Mouse (Mus musculus) megakaryocyte, embryonic 14.5 days (primary cell): Measurements from ENCODE around the gene Mms22l. TPM values are rescaled to one million over a fixed set of nuclear protein-coding genes. Genes with fewer than 3 reads are reported as not detected.

Source experiments
- H3K27me3 ChIP-seq: replicated peaks from 2 replicates; pipeline ENCODE3; 2012; ENCODE audit warnings: inconsistent platforms
- H3K36me3 ChIP-seq: replicated peaks from 2 replicates; pipeline ENCODE3; 2012; ENCODE audit warnings: low read length, inconsistent platforms, mixed read lengths
- H3K4me1 ChIP-seq: 2 replicates; pipeline ENCODE4 v1.6.1; 2012; ENCODE audit warnings: inconsistent platforms
- H3K4me3 ChIP-seq: replicated peaks from 2 replicates; pipeline ENCODE3; 2012; ENCODE audit warnings: moderate library complexity, mild to moderate bottlenecking, inconsistent platforms
- H3K9me3 ChIP-seq: 2 replicates; pipeline ENCODE4 v1.6.1; 2012; ENCODE audit warnings: inconsistent platforms
- FLI1 ChIP-seq: IDR thresholded peaks from 2 replicates; pipeline ENCODE4 v1.6.1; 2012; ENCODE audit warnings: low read length, inconsistent platforms, mixed read lengths
- GATA1 ChIP-seq: IDR thresholded peaks from 3 replicates; pipeline ENCODE4 v1.6.1; 2012; ENCODE audit warnings: mixed read lengths, low read length, inconsistent platforms, borderline replicate concordance
- polyA plus RNA-seq: library from polyadenylated mRNA; stranded (reverse); fragments of >175 nt; gene quantifications from 2 replicates; pipeline ENCODE4 v1.2.3, GENCODE M21; 2012; ENCODE audit warnings: low replicate concordance; ENCODE audit not compliant: insufficient read depth

The Mms22l gene
- polyA plus RNA-seq, 1 experiment, result 36.4 TPM

GRCm38 (mm10) chr4:24568989-24569556, 72.8 kb downstream of the Mms22l start:
- peaks cover 18% of the 10 kb centered on the region for H3K36me3 ChIP-seq
- H3K27me3 ChIP-seq, result no peaks in the 10 kb centered on the region
- H3K9me3 ChIP-seq, result no peaks in the 10 kb centered on the region
- TF ChIP-seq FLI1 (no peak), GATA1 (no peak)
- H3K4me1 ChIP-seq, result peaks cover 10% of the 10 kb centered on the region
- H3K4me3 ChIP-seq, result no peak overlapping the region

DNA sequence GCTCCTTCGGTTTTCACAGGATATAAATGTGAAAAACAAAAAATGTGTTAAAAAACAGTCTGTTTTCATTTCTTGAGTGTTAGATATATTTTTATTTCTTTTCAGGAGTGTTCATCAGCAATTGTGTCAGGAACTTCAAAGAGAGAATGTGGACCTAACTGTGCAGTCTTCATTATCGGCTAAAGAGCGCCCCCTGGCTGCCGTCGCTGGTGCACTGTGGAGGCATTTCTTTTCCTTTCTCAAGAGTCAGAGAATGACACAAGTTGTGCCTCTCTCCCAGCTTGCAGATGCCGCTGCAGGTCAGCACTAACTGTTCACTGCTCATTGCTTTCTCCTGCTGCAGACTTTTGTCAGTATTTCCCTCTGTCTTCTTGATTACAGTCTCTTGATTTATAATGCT, 78.0 kb downstream of the Mms22l start:
- peaks cover 34% of the 10 kb centered on the region for H3K36me3 ChIP-seq
- no peak for TF ChIP-seq GATA1
- no peak for TF ChIP-seq FLI1
- H3K4me3 ChIP-seq, result no peak overlapping the region
- no peaks in the 10 kb centered on the region for H3K9me3 ChIP-seq
- peaks cover 3% of the 10 kb centered on the region for H3K4me1 ChIP-seq
- no peaks in the 10 kb centered on the region for H3K27me3 ChIP-seq

DNA sequence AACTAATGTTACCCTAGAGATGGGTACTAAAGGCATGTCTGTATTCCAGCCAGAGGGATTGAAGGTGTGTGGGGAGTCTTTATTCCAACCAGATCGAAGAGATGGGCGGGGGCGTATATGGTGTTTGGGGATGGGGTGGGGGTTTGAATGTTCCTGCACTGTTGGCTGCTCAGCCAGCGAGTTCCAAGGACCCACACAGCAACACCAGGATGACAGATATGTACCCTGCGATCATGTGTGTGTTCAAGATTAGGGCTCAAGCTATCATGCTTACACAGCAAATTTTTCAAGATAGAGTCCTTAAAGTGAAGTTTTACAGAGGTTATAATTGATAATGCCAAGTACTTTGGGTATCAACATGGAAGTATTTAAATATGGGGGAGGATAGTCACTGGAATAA, 81.3 kb downstream of the Mms22l start:
- H3K36me3 ChIP-seq, result peaks cover 54% of the 10 kb centered on the region
- 0 out of 2 replicates have a peak, but pooled peaks cover 3% of the 10 kb centered on the region for H3K4me1 ChIP-seq
- no peaks in the 10 kb centered on the region for H3K27me3 ChIP-seq
- TF ChIP-seq FLI1 (no peak), GATA1 (no peak)
- no peak overlapping the region for H3K4me3 ChIP-seq
- no peaks in the 10 kb centered on the region for H3K9me3 ChIP-seq

- no peaks in the 10 kb centered on the region for H3K27me3 ChIP-seq
- peaks cover 73% of the 10 kb centered on the region for H3K36me3 ChIP-seq
- H3K4me1 ChIP-seq, result 0 out of 2 replicates have a peak, but pooled peaks cover 3% of the 10 kb centered on the region
- no peaks in the 10 kb centered on the region for H3K9me3 ChIP-seq
- H3K4me3 ChIP-seq, result no peak overlapping the region
- TF ChIP-seq FLI1, result no peak
- no peak for TF ChIP-seq GATA1
Measured at GRCm38 (mm10) chr4:24582295-24582694, 86.0 kb downstream of the Mms22l start.

- no peak overlapping the region for H3K4me3 ChIP-seq
- H3K4me1 ChIP-seq, result no peaks in the 10 kb centered on the region
- H3K9me3 ChIP-seq, result no peaks in the 10 kb centered on the region
- H3K27me3 ChIP-seq, result no peaks in the 10 kb centered on the region
- TF ChIP-seq GATA1 (no peak), FLI1 (no peak)
- peaks cover 74% of the 10 kb centered on the region for H3K36me3 ChIP-seq
Measured at GRCm38 (mm10) chr4:24583997-24584396, 87.7 kb downstream of the Mms22l start.

DNA sequence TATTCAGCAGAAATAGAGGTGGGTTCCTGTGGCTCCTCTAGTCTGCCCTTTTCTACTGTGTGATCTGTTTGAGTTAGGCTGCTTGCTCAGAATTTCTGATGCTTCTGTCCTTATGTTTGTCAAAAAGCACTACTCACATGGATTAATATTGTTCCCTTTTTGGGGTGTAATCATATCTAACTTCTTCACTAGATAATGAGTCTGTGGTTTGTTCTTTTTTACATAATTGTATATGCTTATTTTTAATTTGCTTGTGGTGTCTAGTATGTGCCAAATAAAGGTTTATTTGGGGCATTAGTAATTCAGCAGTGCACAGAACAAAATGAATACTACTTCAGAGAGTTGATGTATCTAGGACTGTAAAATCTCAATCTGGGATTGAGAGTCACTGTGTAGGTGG, 98.6 kb downstream of the Mms22l start:
- Histone ChIP-seq H3K4me3 (no peak overlapping the region), H3K27me3 (no peaks in the 10 kb centered on the region), H3K36me3 (peaks cover 65% of the 10 kb centered on the region), H3K9me3 (no peaks in the 10 kb centered on the region), H3K4me1 (no peaks in the 10 kb centered on the region; the same call in 1 of the 2 replicates)
- TF ChIP-seq FLI1 (no peak), GATA1 (no peak)

GRCm38 (mm10) chr4:24596942-24597611, 100.8 kb downstream of the Mms22l start:
- H3K36me3 ChIP-seq, result peaks cover 73% of the 10 kb centered on the region

GRCm38 (mm10) chr4:24598637-24599036, 102.4 kb downstream of the Mms22l start:
- Histone ChIP-seq H3K36me3 (peaks cover 80% of the 10 kb centered on the region), H3K9me3 (no peaks in the 10 kb centered on the region), H3K4me1 (no peaks in the 10 kb centered on the region; the same call in 1 of the 2 replicates), H3K4me3 (no peak overlapping the region), H3K27me3 (no peaks in the 10 kb centered on the region)
- TF ChIP-seq FLI1, result no peak
- TF ChIP-seq GATA1, result no peak

More at GRCm38 (mm10) chr4:24596942-24597611, 100.8 kb downstream of the Mms22l start:
- no peaks in the 10 kb centered on the region; the same call in 1 of the 2 replicates for H3K4me1 ChIP-seq
- H3K27me3 ChIP-seq, result no peaks in the 10 kb centered on the region
- H3K4me3 ChIP-seq, result no peak overlapping the region
- H3K9me3 ChIP-seq, result no peaks in the 10 kb centered on the region
- TF ChIP-seq FLI1 (no peak), GATA1 (no peak)

DNA sequence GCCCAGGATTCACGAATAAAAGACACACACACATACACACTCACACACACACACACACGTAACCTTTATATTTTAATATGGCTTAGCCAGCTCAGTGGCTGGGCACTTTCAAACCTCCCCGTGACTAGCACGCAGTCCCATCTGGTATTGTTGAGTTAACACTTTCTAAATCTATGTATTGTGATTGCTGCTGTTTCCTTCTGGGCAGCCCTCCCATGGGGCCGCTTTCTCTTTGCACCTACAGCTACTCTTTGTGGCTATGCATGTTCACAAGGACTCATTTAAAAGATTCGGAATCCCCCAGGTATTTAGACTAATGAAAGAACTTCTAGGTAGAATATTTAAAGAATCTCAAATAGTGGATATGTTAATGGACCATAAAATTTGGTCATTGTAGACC, 105.5 kb downstream of the Mms22l start:
- Histone ChIP-seq H3K4me1 (no peaks in the 10 kb centered on the region), H3K27me3 (no peaks in the 10 kb centered on the region), H3K4me3 (no peak overlapping the region), H3K36me3 (peaks cover 86% of the 10 kb centered on the region), H3K9me3 (no peaks in the 10 kb centered on the region)
- TF ChIP-seq FLI1, result no peak
- TF ChIP-seq GATA1, result no peak

DNA sequence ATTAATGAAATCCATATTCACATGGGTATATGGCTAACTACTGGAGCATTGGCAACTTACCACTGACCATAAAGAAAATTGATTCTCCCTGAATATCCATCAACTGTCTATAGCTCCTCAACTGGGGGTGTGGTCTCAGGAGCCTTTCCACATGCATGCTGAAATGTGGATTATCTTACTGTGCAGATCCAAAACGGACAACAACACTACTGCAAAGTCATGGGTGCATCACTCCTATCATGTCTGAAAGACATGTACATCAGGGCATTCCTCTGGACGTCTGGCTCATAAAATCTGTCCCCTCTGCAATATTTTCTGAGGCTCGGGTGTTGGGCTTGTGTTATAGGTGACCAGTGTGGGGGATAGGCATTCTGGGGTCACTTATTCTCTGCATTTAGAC, 112.8 kb downstream of the Mms22l start:
- Histone ChIP-seq H3K4me3 (no peak overlapping the region), H3K36me3 (peaks cover 18% of the 10 kb centered on the region), H3K9me3 (no peaks in the 10 kb centered on the region), H3K4me1 (no peaks in the 10 kb centered on the region), H3K27me3 (no peaks in the 10 kb centered on the region)
- TF ChIP-seq FLI1 (no peak), GATA1 (no peak)
